Mouse (Mus musculus): ENCODE data around the gene Slc6a16.

GRCm38 (mm10) chr7:45191161-45191560, 49.7 kb upstream of the Slc6a16 start:
- TF ChIP-seq CTCF (IDR thresholded peaks at IDR 0.05; ENCODE audit: insufficient read depth, low read depth, low read length) (no peak), POLR2A (IDR thresholded peaks at IDR 0.05; ENCODE audit: insufficient read depth, low read depth, low read length) (no peak)
